Mouse (Mus musculus) layer of hippocampus, adult 9-10 months (tissue): ENCODE data around the gene Vamp8.
A peak's percentile ranks its signal among the peaks of the same experiment; 100 is the strongest.

Experiments
- DNase-seq: peaks from one replicate; pipeline ENCODE4 v3.0.0; 2022; ENCODE audit warnings: low spot score

Gene Vamp8

DNA sequence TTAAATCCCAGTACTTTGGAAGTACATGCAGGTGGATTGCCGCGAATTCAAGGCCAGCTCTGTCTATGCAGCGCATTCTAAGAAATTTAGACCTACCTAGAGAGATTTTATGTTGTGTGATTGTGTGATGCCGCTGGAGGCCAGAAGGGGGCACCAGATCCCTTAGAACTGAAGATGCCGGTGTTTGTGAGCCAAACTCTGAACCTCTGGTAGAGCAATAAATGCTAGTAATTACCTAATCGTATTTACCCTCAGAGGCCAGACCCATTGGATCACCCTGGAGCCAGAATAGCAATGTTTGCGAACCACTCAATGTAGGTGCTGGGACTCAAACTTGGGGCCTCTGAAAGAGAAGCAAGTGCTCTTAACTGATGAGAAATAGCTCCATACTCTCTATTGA, 11.4 kb upstream of the Vamp8 start:
- DNase-seq, result peak; percentile 68

DNA sequence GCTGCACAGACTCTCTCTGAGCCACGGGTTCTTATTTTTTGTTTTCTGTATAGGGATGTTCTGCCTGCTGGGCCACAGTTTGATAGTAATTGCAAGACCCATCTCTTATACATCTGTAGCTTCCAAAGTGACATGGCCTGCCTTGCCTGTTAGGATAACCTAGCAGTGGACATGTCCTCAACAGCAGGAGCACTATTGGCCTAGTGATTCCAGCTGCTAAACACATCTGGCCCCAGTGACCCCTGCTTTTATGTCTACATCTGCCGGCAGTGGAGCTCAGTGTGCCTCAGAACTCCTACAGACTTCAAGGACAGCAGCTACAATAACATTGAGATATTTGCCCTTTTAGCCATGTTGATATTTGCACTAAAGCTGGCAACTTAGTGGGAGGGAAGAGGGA, 9.5 kb upstream of the Vamp8 start:
- no peak for DNase-seq

DNA sequence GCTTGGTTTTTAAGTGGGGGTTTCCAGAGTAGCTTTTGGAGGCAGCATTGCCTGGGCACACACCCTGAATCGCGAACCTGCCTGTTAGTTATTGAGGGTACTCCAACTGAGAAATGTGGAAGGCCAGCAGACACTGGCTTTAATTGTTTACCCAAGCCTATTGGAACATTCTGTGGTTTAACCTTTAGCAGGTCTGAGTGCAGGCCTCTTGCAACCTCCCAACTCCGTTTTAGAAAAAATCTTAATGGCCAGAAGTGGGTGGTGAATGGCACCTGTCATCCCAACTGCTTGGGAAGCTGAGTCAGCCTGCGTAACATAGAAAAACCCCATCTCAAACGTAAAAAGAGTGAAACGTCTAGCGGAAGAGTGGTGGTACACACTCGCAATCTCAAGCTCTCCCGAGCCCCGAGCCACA, 6.3 kb upstream of the Vamp8 start:
- DNase-seq, result no peak

- DNase-seq, result no peak
Measured at GRCm38 (mm10) chr6:72392341-72392740, 1.8 kb upstream of the Vamp8 start.

DNA sequence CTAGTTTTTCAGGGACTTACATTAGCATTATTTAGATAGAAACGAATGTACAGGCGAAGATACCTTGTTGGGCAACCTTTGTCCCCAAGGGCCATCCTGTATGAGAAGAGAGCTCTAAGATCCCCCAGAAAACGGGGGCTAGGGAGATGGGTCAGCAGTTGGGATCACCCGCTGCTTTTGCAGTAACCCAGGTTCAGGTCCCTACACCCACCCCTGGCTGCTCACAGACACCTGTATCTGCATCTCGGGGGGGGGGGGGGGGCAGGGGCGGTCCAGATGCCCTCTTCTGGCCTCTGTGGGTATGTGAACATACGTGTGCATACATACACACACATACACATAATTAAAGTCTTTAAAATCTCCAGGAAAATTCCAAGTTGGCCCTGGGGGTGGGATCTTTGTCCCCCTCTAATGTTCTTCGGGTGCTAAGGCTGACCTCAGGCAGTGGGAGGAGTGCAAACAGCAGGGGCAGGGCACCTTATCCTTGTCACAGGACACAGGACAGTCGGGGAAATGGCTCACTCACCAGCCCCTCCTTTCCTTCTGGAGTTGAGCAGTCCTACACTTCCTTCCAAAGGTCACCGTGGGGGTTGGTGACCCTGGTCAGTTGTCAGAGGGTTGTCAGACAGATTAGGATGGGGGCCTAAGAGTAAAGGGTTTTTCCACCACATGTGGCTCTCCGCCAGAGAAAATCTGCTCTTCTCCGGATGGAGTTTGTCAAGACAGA, 455 bp upstream of the Vamp8 start:
- no peak for DNase-seq

- DNase-seq, result no peak
Measured at GRCm38 (mm10) chr6:72389471-72389940, 997 bp downstream of the Vamp8 start.

DNA sequence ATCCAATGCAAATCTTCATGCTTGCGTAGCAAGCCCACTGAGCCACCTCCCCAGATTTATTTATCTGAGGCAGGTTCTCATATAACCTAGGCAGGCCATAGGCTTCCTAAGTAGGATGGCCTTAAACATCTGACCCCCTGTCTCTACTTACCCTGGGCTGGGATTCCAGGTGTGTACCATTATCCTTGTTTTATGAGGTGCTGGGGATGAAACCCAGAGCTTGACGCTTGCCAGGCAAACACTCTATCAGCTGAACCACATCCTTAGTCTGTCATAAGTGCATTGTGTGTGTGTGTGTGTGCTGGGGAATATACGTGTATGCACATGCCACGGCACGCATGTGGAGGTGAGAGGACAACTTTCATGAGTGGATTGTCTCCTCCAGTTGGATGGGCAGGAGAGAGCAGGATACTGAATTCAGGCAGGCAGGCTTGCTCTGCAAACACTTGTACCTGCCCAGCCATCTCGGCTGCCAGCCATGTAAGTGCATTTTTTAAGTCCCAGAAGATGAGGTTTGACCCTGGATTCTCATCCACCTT, 1.6 kb downstream of the Vamp8 start:
- DNase-seq, result no peak

GRCm38 (mm10) chr6:72388266-72388665, 2.2 kb downstream of the Vamp8 start:
- DNase-seq, result no peak

DNA sequence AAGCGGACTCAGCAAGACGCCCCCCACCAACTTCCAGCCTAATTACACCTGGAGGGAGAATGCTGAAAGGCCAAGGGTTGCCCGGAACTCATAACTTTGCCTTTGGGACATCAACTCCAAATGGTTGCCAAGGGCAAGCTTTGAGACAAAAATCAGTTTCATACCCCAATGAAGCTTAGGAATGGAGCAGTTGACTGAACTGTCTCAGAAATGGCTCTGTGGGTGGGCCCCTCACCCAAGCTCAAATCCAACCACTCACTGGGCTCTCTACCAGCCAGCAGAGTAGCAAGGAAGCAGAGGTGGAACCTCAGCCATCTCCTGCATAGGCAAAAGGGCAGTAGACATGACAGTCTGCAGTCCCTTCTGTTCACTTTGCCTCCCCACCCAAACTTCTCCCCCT, 2.7 kb downstream of the Vamp8 start:
- DNase-seq, result no peak

DNA sequence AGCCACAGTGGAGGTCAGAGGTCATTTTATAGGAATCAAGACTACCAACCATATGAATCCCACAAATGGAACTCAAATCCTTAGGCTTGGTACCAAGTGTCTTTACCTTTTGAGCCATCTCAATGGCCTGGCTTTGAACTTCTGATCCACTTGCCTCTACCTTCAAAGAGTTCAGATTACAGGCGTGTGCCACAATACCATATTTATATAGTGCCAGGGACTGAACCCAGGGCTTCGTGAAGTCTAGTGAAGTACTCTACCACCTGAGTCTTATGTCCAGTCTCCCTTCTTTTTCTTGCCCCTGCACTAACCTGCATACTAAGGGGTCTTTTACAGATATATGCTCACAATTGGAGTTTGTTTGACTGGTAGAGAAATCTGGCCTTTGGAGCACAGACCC, 3.9 kb downstream of the Vamp8 start:
- no peak for DNase-seq

DNA sequence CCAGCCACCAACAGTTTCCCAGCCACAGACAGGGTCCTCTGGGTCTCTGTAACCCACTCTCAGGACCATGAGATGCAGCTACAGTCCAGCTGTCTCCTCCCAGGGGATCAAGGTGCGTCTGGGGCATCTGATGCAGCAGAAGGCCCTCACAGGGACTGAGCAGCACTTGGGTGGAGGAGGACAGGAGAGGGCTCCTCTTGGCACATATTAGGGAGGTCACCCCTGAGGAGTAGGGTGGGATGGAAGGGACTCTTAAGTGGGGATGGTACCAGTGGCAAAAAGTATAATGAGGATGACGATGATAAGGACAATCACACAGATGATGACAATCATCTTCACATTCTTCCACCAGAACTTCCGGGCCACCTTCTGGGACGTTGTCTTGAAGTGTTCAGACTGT, 5.2 kb downstream of the Vamp8 start:
- no peak for DNase-seq

- no peak for DNase-seq
Measured at GRCm38 (mm10) chr6:72383952-72384351, 6.6 kb downstream of the Vamp8 start.

DNA sequence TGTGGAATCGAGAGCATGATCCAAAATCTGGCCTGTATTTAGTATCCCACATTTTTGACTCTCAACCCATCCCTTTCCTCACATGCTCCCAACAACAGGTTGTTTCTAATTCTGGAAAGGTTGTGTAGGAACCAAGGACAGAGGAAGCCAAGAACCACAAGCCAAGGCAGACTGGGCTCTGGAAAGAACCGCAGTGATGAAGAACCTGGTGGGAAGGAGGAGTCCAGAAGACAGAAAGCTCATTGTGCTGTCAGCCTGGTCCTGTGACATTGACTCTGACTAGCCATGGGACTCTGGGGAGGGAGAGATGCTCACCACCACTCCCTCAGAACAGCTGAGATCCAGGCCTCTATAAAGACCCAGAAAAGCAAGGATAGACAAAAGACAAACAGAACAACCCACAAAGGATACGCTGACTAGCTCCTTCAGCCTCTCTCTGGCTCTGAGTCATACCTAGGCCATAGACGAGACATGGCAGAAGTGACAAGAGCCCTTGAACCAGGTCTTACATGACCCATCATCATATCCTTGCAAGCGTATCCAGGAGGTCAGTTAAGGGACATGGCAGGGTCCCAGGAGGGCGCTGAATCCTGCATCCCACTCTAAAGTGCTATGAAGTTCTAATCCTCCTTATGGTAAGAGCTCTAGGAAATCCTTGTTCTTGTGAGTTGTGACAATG, 7.2 kb downstream of the Vamp8 start:
- no peak for DNase-seq

DNA sequence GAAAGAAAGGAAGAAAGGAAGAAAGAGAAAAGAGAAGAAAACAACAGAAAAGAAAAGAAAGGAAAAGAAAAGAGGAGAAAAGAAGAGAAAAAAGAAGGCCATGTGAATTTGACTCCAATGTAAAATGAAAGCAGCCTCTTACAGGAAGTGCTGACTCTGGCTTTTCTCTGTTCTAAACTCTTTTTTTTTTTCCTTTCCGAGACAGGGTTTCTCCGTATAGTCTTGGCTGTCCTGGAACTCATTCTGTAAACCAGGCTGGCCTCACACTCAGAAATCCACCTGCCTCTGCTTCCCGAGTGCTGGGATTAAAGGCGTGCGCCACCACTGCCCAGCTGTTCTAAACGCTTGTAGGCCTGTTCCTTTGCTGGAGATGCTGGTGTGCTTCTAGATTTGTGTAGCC, 8.0 kb downstream of the Vamp8 start:
- no peak for DNase-seq

GRCm38 (mm10) chr6:72380131-72380770, 10.3 kb downstream of the Vamp8 start, which contains the start of gene Vamp5:
TSS of gene Vamp5 (minus strand) at chr6:72380468.
- DNase-seq, result no peak

GRCm38 (mm10) chr6:72379377-72380130, 10.9 kb downstream of the Vamp8 start:
- no peak for DNase-seq

DNA sequence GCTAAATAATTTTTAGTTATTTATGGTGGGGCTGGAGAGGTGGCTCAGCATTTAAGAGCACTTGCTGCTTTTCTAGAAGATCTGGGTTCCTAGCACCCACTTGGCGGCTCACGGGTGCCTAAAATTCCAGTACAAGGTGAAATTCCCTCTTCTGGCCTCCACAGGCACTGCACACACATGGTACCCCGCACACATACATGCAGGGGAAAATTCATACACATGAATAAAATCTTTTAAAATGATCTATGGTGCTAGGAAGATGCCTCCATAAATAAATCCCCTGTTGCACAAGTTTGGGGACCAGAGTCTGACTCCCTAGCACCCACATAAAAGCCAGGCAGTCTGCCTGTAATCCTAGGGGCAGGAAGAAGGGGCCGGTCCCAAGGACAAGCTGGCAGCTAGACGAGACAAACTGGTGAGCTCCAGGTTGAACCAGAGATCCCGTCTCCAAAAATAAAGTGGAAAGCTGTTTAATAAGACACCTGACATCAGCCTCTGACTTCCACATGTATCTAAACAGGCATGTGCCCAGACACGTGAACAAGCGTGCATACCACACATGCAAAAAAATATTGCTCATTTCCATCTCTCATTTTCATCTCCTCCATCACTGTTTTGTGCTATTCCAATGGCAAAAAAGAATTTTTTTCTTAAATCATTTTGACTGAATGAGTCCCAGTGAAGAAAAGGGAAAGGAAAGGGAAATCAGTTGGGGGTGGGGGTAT, 11.8 kb downstream of the Vamp8 start:
- no peak for DNase-seq

DNA sequence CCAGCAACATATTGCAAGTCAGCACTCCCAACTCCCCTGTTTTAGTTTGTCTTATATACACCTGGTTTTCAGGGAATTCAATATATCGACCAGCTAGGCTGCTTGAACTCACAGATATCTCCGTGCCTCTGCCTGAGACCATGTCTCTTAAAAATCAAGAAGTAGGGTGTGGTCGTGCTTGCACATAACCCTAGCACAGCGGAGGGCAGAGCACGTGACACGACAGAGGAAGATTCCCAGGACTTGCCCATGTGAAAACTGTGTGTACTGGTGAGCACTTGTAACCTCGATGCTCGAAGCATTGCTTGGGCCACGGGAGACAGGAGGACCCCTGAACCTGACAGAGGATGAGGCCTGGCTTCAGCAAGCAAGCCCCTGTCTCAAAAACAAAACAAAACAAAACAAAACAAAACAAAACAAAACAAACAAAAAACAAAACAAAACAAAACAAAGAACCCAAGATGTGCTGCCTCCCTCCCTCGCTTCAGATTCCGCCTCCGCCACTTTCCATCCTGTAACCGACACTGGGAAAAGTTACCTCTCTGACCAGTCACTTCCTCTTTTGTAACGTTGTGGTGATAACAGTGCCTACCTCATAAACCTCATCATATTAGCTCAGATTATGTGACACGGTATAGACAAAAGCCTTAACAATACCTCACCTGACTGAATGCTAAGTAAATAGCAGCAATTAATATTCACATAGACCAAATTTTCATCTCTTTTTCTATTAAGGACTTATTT, 15.5 kb downstream of the Vamp8 start:
- DNase-seq, result no peak

GRCm38 (mm10) chr6:72374206-72374605, 16.3 kb downstream of the Vamp8 start:
- DNase-seq, result no peak

DNA sequence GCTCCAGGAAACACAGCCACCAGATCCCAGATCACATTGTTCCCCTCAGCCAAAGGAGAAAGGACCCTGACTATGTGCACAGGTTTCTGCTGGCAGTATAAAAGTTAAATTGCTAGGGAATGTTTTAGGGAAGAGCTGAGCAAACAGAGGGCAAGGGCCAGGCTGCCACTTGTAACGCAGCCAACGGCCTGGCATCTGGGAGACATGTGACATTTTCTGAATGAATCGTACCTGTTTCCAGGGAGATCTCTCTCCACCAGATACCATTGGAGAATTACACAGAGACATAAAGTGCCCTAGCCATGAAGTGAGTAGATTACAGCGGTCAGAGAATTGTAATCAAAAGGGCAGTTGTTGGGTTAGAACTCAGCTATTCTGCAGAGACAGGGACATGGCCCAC, 17.3 kb downstream of the Vamp8 start:
- no peak for DNase-seq

DNA sequence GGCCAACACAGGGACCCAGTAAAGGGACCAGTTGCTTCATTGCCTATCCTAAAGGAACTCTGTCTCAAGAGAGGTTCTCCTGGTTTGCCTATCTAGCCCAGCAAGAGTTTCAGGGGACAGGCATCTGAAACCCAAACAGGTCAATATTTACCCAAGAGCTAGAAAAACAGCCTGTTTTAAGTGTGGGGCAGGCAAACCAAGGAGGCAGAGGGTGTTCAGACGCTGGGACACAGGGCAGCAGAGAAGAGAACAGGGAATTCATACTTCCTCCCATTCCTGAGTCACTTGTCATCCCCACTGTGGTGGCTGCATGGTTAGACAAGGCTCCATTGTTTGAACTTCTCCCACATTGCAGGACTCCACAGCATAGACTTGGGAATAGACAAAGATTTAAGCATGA, 18.9 kb downstream of the Vamp8 start:
- DNase-seq, result no peak
